Mouse (Mus musculus) spleen, adult 2 months (tissue): ENCODE measurements around the gene Gm20388.

Experiments used
- CTCF ChIP-seq: fragments of 200-500 bp; IDR thresholded peaks from 2 replicates; pipeline ENCODE4 v1.5.1; 2011; ENCODE audit warnings: mild to moderate bottlenecking, inconsistent platforms; ENCODE audit not compliant: insufficient read depth, insufficient read length, insufficient replicate concordance; ENCODE audit errors: extremely low read depth
- POLR2A ChIP-seq: fragments of 200-500 bp; IDR thresholded peaks from 2 replicates; pipeline ENCODE4 v1.6.1; 2011; ENCODE audit warnings: low read depth, low read length, inconsistent platforms

DNA sequence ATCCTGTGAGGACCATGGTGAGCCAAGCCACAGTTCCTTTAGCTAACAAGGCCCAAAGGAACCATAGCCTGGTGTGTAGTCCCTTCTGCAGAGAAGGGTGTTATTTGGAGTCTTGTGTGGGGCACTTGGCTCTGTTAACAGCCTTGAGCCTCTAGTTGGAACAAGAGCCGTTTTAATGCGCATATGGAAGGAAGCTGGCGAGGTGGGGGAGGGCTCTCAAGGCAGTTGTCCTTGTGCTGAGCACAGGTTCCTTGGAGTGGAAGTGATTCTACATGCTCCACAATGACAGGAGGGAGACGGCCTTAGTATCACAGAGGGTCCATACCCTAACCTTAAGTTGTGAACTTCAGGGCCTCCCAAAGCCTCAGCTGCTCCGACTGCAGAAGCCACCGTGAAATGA, 446.9 kb downstream of the Gm20388 start:
- TF ChIP-seq CTCF (no peak), POLR2A (no peak)
